Mouse (Mus musculus): ENCODE data around the gene Stmnd1.
A peak's percentile ranks its signal among the peaks of the same experiment; 100 is the strongest.

Stmnd1 gene

DNA sequence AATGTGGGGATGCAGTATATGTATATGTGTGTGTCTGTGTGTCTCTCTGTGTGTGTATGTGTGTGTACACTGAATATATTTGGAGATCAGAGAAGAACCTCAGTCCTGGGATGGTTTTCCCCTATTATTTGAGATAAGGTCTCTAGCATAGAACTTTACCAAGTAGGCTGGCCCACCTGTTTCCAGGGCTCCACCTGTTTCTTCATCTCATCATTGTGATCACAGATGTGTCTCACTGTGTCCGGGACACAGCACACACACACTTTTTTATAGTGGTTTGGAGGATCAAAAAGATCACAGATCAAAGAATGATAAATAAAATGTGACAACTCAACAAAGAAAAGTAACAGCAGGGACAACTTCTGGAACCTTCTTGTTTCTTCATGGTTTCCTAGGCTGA is 17.0 kb downstream of the Stmnd1 start:
- peak; percentile 19 for DNase-seq

GRCm38 (mm10) chr13:46294365-46294764 is 20.8 kb downstream of the Stmnd1 start:
- DNase-seq, result no peak

GRCm38 (mm10) chr13:46297701-46298100 is 24.2 kb downstream of the Stmnd1 start:
- DNase-seq, result no peak

- DNase-seq, result peak; percentile 56
Observed at GRCm38 (mm10) chr13:46310790-46311189, 37.3 kb downstream of the Stmnd1 start.

DNA sequence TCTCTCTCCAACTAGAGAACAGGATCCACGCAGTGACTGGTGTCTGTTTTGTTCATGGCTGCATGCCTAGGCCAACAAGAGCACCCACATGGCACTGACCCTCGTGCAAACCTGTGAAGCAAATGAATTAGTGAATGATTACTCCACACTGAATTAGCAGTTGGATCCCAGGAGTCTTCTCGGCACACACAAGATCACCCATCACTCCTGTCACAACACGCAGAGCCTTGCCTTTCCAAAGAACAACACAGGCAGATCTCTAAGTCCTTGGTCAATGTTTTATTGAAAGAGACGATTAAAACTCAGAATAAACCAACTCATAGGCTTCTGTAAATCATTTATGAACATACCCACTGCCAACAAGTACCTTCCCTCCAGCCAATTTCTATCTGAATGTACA is 39.7 kb downstream of the Stmnd1 start:
- no peak for DNase-seq

DNA sequence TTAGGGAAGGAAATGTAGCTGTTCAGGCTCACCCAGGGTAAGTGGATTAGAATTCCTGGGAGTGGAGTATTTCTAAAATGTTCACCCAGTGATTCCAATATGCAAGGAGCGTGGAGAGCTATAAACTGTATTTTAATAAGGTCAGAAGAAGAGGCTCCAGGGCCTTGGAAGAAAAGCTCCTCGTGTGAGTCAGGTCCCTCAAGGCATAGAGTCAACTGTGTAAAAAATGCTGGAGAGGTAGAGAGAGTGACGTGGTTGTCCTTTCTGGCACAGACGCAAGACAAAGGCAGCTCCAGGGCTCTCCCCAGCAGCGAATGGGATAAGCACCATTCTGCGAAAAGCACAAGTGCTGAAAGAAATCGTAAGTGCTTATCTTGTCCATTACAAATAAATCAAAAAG is 41.6 kb downstream of the Stmnd1 start:
- DNase-seq, result no peak

- peak; percentile 40 for DNase-seq
Observed at GRCm38 (mm10) chr13:46326351-46326985, 52.9 kb downstream of the Stmnd1 start.

GRCm38 (mm10) chr13:46335020-46335419 is 61.5 kb downstream of the Stmnd1 start:
- DNase-seq, result peak; percentile 70

GRCm38 (mm10) chr13:46336281-46336680 is 62.8 kb downstream of the Stmnd1 start:
- DNase-seq, result peak; percentile 43

GRCm38 (mm10) chr13:46337791-46338190 is 64.3 kb downstream of the Stmnd1 start:
- DNase-seq, result peak; percentile 63

GRCm38 (mm10) chr13:46339954-46340353 is 66.4 kb downstream of the Stmnd1 start:
- peak; percentile 87 for DNase-seq

GRCm38 (mm10) chr13:46340583-46340982 is 67.1 kb downstream of the Stmnd1 start:
- DNase-seq, result peak; percentile 62

GRCm38 (mm10) chr13:46341419-46341818 is 67.9 kb downstream of the Stmnd1 start:
- DNase-seq, result peak; percentile 64

DNA sequence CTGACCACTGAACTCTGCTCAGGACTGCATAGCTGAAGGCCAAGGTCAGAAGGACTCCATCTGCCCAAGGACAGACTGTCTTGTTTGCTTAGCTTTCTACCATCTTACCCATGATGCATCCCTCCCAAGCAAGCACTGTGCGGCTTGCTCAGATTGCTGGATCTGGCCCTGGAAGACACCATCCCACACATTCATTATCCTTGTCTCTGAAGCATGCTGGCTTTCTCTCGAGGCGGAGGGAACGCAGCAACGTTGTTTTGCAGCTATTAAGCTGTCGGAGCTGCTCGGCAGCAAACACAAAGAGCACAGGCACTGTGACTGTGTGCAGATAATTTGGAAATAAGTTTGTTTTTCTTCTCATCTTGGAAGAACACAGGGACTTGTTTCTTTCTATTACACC is 69.7 kb downstream of the Stmnd1 start:
- DNase-seq, result peak; percentile 82

GRCm38 (mm10) chr13:46346830-46347512 is 73.5 kb downstream of the Stmnd1 start:
- DNase-seq, result peak; percentile 63

- no peak for DNase-seq
Observed at GRCm38 (mm10) chr13:46349664-46350063, 76.1 kb downstream of the Stmnd1 start.
